ENCODE assay signal across 21 mouse cellular contexts in genomic region chr6:95716476-95716875, GRCm38 (mm10). TPM values are rescaled to one million over a fixed set of nuclear protein-coding genes. Genes with fewer than 3 reads are reported as not detected.
DNase-seq lines count a peak whose midpoint lies in the region; ATAC-seq and TF ChIP-seq lines count a peak whose summit lies in the region.
"Had no signal": no experiment of that assay in that cellular context is flagged by ENCODE, and none has a peak within 500 bp of the region (broad histone marks: within the 10 kb centered on the region; RNA-seq: fewer than 3 reads in every experiment).

No protein-coding gene starts in this region.

- H3K27ac ChIP-seq in liver, adult 2 months (replicated peaks; ENCODE audit: insufficient read depth, low read depth, low read length), result peak overlapping the region; percentile 88
- no peak overlapping the region for H3K27ac ChIP-seq in liver, embryonic 11.5 days (ENCODE audit: low read depth, low read length)
- H3K27ac ChIP-seq in liver, postnatal 0 days (ENCODE audit: low read depth), result peak overlapping the region; percentile 94
- H3K27ac ChIP-seq: embryonic facial prominence, embryonic 10.5 days; forebrain, embryonic 13.5 days; gastrocnemius, adult 2 months; heart, embryonic 10.5 days; hindbrain, embryonic 12.5 days had no signal

- peaks cover 43% of the 10 kb centered on the region for H3K4me1 ChIP-seq in liver, adult 2 months (ENCODE audit: control insufficient read depth, insufficient read depth, low read length)
- peaks cover 16% of the 10 kb centered on the region for H3K4me1 ChIP-seq in liver, embryonic 11.5 days (replicated peaks; ENCODE audit: control insufficient read depth, insufficient read depth, low read length)
- H3K4me1 ChIP-seq in liver, postnatal 0 days (ENCODE audit: insufficient read depth), result peaks cover 32% of the 10 kb centered on the region

- H3K4me2 ChIP-seq in liver, embryonic 11.5 days, result no peak overlapping the region
- peak overlapping the region; percentile 96; the same call in 1 of the 2 replicates for H3K4me2 ChIP-seq in liver, postnatal 0 days (ENCODE audit: low read depth, low read length)
- H3K4me2 ChIP-seq: forebrain, embryonic 13.5 days; hindbrain, embryonic 12.5 days had no signal

- no peak overlapping the region for H3K4me3 ChIP-seq in liver, adult 2 months (ENCODE audit: insufficient read depth, low read depth, low read length)
- H3K4me3 ChIP-seq in liver, embryonic 11.5 days (ENCODE audit: low read depth, low read length), result no peak overlapping the region
- H3K4me3 ChIP-seq in liver, postnatal 0 days (ENCODE audit: low read depth, low read length), result no peak overlapping the region
- H3K4me3 ChIP-seq: embryonic facial prominence, embryonic 10.5 days; forebrain, embryonic 13.5 days; gastrocnemius, adult 2 months; heart, embryonic 10.5 days; hindbrain, embryonic 12.5 days had no signal

- no peaks in the 10 kb centered on the region for H3K36me3 ChIP-seq in liver, adult 2 months (ENCODE audit: control insufficient read depth, insufficient read depth, low read length)
- no peaks in the 10 kb centered on the region for H3K36me3 ChIP-seq in liver, embryonic 11.5 days (ENCODE audit: control insufficient read depth, insufficient read depth, low read length)
- H3K36me3 ChIP-seq in liver, postnatal 0 days (replicated peaks; ENCODE audit: insufficient read depth, low read length), result no peaks in the 10 kb centered on the region
- H3K36me3 ChIP-seq: embryonic facial prominence, embryonic 10.5 days; heart, embryonic 10.5 days; hindbrain, embryonic 12.5 days had no signal

- DNase-seq in kidney, adult 18-20 months, result peak; percentile 47
- no peak for DNase-seq in kidney, postnatal 10 days
- peak; percentile 98 for DNase-seq in liver, adult 2 months (ENCODE audit: extremely low read depth, low read depth, low spot score)
- no peak for DNase-seq in liver, embryonic 11.5 days (ENCODE audit: low spot score)
- peak; percentile 34 for DNase-seq in kidney, postnatal 14 days
- DNase-seq in liver, postnatal 0 days, result peak; percentile 31
- DNase-seq in spleen, postnatal 36 days (ENCODE audit: low spot score in 2 of 2), result no peak
- DNase-seq: adrenal gland, adult 2 months; adrenal gland, postnatal 25 days; cerebellum, adult 18-20 months; cerebellum, adult 9-11 months; forebrain, postnatal 0 days; gastrocnemius, adult 2 months; gastrocnemius, postnatal 25 days; heart, postnatal 10 days; heart, postnatal 4 days had no signal

- ATAC-seq in liver, embryonic 11.5 days (replicated peaks; ENCODE audit: low FRiP score), result no peak
- ATAC-seq in liver, postnatal 0 days, result peak; percentile 64
- ATAC-seq: forebrain, embryonic 13.5 days; forebrain, postnatal 0 days had no signal

- peak overlapping the region; percentile 35 for H3K9ac ChIP-seq in liver, adult 2 months (ENCODE audit: low read depth, low read length)
- no peak overlapping the region for H3K9ac ChIP-seq in liver, embryonic 11.5 days (ENCODE audit: low read depth, low read length)
- H3K9ac ChIP-seq in liver, postnatal 0 days (replicated peaks), result peak overlapping the region; percentile 31; the same call in 1 of the 2 replicates
- H3K9ac ChIP-seq: forebrain, embryonic 13.5 days; forebrain, postnatal 0 days; hindbrain, embryonic 12.5 days had no signal

- no peak; the same call in 1 of the 2 replicates for TF ChIP-seq EP300 in liver, postnatal 0 days (IDR thresholded peaks at IDR 0.05; ENCODE audit: low read depth)

- no peaks in the 10 kb centered on the region for H3K27me3 ChIP-seq in liver, adult 2 months (ENCODE audit: control insufficient read depth, insufficient read depth, low read length)
- H3K27me3 ChIP-seq in liver, embryonic 11.5 days (replicated peaks; ENCODE audit: control insufficient read depth, insufficient read depth, low read length), result no peaks in the 10 kb centered on the region
- no peaks in the 10 kb centered on the region for H3K27me3 ChIP-seq in liver, postnatal 0 days (ENCODE audit: insufficient read depth, low read length)
- H3K27me3 ChIP-seq: CH12.LX; forebrain, embryonic 13.5 days; hindbrain, embryonic 12.5 days had no signal

- no peak for TF ChIP-seq POLR2A in liver, adult 2 months (IDR thresholded peaks at IDR 0.05; ENCODE audit: extremely low read depth, insufficient read depth, low read length)

- H3K9me3 ChIP-seq in liver, embryonic 11.5 days (ENCODE audit: control insufficient read depth, low read length), result no peaks in the 10 kb centered on the region
- no peaks in the 10 kb centered on the region for H3K9me3 ChIP-seq in liver, postnatal 0 days (ENCODE audit: low read length)
- H3K9me3 ChIP-seq: embryonic facial prominence, embryonic 10.5 days; forebrain, embryonic 13.5 days; heart, embryonic 10.5 days; hindbrain, embryonic 12.5 days had no signal

- no peak for TF ChIP-seq CTCF in liver, adult 2 months (IDR thresholded peaks at IDR 0.05; ENCODE audit: low read depth, low read length)
- no peak for TF ChIP-seq CTCF in liver, postnatal 0 days (IDR thresholded peaks at IDR 0.05; ENCODE audit: low read depth)

- H3K79me2 ChIP-seq in liver, adult 2 months (ENCODE audit: control insufficient read depth, insufficient read depth, low read length), result peaks cover 30% of the 10 kb centered on the region; the same call in 1 of the 2 replicates

- WGBS in liver, adult 2 months, result 38% methylated on average over 5 of the region's 5 CpGs
- 86% methylated on average over 5 of the region's 5 CpGs for WGBS in liver, embryonic 11.5 days
- 74% methylated on average over 5 of the region's 5 CpGs for WGBS in liver, postnatal 0 days (ENCODE audit: insufficient replicate concordance)

RNA-seq across cellular contexts. Expression of gene Suclg2, which starts 2.1 kb away (rescaled TPM):
- 137 and 153 TPM in 2 replicates for total RNA-seq in liver, adult 2 months (2014; rRNA removed)
- polyA plus RNA-seq in liver, adult 2 months (2012; rRNA removed), result 54.0 and 61.2 TPM in 2 replicates
- 83.0 and 92.7 TPM in 2 replicates for polyA plus RNA-seq in liver, embryonic 11.5 days (2014; fragmentation: Nextera tagmentation; extraction: Ambion mirVana)
- polyA plus RNA-seq in liver, postnatal 0 days (2015; fragmentation: Nextera tagmentation; extraction: Ambion mirVana), result 70.9 and 73.1 TPM in 2 replicates

Comparison
In these comparisons a context has a peak if more than half of its experiments do, and no peak if none do; other contexts are left out.
1. DNase-seq: peak in kidney, adult 18-20 months (single experiment), liver, adult 2 months (single experiment), kidney, postnatal 14 days (single experiment) and liver, postnatal 0 days (single experiment); none in kidney, postnatal 10 days (single experiment), liver, embryonic 11.5 days (single experiment) and spleen, postnatal 36 days (0 of 2).